Mouse (Mus musculus): ENCODE results near the gene Myadm.

DNA sequence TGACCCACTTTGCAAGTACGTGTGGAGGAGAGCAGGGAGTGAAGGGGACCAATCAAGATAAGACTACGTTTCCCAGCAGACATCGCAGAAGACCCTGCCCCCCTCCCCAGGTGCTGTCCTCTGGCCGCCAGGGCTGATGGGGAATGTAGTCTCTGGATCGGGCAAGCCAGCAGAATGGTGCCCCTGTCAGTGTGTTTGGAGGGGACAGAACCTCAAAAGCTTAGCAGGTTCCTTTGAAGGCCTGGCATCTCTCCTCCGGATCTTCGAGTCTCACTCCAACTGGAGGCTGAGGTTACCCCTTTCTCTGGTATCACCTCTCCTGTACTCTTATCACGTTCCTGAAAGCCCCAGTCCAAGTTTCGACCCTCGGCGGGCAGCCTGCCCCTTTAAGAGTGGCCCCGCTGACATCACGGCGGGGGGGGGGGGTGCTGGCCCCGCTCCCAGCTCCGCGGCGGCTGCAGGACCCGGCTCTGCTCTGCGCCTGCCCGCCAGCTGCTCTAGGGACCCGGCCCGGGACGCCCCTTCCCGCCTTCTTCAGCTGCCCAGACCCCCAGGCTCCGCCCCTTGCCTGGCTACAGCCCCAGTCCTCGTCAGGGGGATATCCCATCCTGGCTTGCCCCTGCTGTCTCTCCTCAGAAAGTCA is 42.8 kb downstream of the Myadm start:
- TF ChIP-seq CTCF (conservative IDR thresholded peaks at IDR 0.05; ENCODE audit: insufficient read depth, insufficient read length, low read depth, low read length) = no peak
- no peak for TF ChIP-seq POLR2A (IDR thresholded peaks at IDR 0.05; ENCODE audit: low read depth, low read length)

All from kidney, adult 2 months (tissue).